50 mouse cellular contexts compared by ENCODE assay signal in the genomic region with DNA sequence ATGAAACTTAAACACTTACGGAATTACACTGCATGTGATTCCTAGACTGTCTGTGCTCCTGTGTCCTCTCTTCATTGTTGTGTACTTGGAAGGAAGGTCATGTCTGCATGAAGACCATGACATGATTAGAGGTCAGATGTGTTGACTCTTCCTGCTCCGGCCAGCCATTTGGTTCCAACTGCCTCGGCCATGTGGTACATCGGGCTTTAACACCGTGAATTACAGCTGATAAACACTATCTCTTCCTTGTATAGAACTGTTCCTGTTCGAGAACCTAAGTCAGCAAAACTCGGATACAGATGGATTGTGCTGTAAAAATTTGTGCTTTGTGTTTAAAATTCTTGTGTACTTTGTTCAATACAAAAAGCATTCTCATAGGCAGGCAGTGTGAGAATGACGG. TPM values are rescaled to one million over a fixed set of nuclear protein-coding genes. Genes with fewer than 3 reads are reported as not detected.
"Had no signal": no experiment of that assay in that cellular context is flagged by ENCODE, and none has a peak within 500 bp of the region (broad histone marks: within the 10 kb centered on the region; RNA-seq: fewer than 3 reads in every experiment).

No protein-coding gene starts in this region.

- H3K9ac ChIP-seq: heart, embryonic 12.5 days; heart, embryonic 13.5 days; heart, embryonic 15.5 days; hindbrain, embryonic 12.5 days; hindbrain, embryonic 13.5 days; hindbrain, embryonic 14.5 days; hindbrain, embryonic 15.5 days; kidney, embryonic 15.5 days had no signal

- H3K27ac ChIP-seq: heart, embryonic 10.5 days; heart, embryonic 13.5 days; heart, embryonic 15.5 days; hindbrain, embryonic 10.5 days; hindbrain, embryonic 12.5 days; hindbrain, embryonic 13.5 days; hindbrain, embryonic 14.5 days; hindbrain, embryonic 15.5 days; hindbrain, postnatal 0 days; kidney, embryonic 15.5 days; kidney, postnatal 0 days; left cerebral cortex, adult 2 months had no signal

- H3K4me3 ChIP-seq: heart, embryonic 10.5 days; heart, embryonic 12.5 days; heart, embryonic 13.5 days; heart, embryonic 15.5 days; hindbrain, embryonic 10.5 days; hindbrain, embryonic 12.5 days; hindbrain, embryonic 13.5 days; hindbrain, embryonic 15.5 days; kidney, embryonic 15.5 days; left cerebral cortex, adult 2 months had no signal

- H3K9me3 ChIP-seq: heart, embryonic 10.5 days; heart, embryonic 12.5 days; heart, embryonic 13.5 days; heart, embryonic 15.5 days; hindbrain, embryonic 10.5 days; hindbrain, embryonic 12.5 days; hindbrain, embryonic 13.5 days; hindbrain, embryonic 15.5 days; kidney, embryonic 15.5 days had no signal

- H3K4me2 ChIP-seq: heart, embryonic 11.5 days; heart, embryonic 12.5 days; heart, embryonic 13.5 days; heart, embryonic 15.5 days; hindbrain, embryonic 12.5 days; hindbrain, embryonic 13.5 days; hindbrain, embryonic 14.5 days; hindbrain, embryonic 15.5 days; kidney, embryonic 15.5 days had no signal

- ATAC-seq: hindbrain, embryonic 16.5 days; hindbrain, postnatal 0 days; inflammation-experienced regulatory T-cells, adult 6 months; intestine, embryonic 16.5 days had no signal

- DNase-seq: heart, postnatal 10 days; heart, postnatal 14 days; heart, postnatal 36 days; heart, postnatal 4 days; kidney, adult 11 months; kidney, adult 18-20 months; kidney, adult 2 months; kidney, adult 8-10 months; kidney, adult 9 months; kidney, postnatal 10 days; kidney, postnatal 14 days; kidney, postnatal 25 days; kidney, postnatal 36 days; kidney, postnatal 4 days; layer of hippocampus, adult 9-11 months; layer of hippocampus, postnatal 36 days had no signal

- H3K27me3 ChIP-seq: heart, embryonic 12.5 days; heart, embryonic 13.5 days; heart, embryonic 15.5 days; hindbrain, embryonic 12.5 days; hindbrain, embryonic 13.5 days; hindbrain, embryonic 15.5 days; kidney, embryonic 15.5 days had no signal

- H3K4me1 ChIP-seq: heart, embryonic 10.5 days; heart, embryonic 12.5 days; heart, embryonic 13.5 days; heart, embryonic 15.5 days; hindbrain, embryonic 12.5 days; hindbrain, embryonic 13.5 days; hindbrain, embryonic 15.5 days; kidney, embryonic 15.5 days had no signal

RNA-seq across cellular contexts. Expression of gene Ldlrad2, which starts 48.5 kb away (rescaled TPM):
- total RNA-seq: heart, adult 8-10 months; heart, postnatal 10 days; heart, postnatal 14 days; heart, postnatal 25 days; heart, postnatal 36 days; heart, postnatal 4 days; hematopoietic stem cell, adult 5-6 weeks; hindbrain, postnatal 0 days; layer of hippocampus, adult 18-20 months; layer of hippocampus, adult 8-10 months; layer of hippocampus, postnatal 10 days; layer of hippocampus, postnatal 14 days; layer of hippocampus, postnatal 25 days; layer of hippocampus, postnatal 36 days; left cerebral cortex, adult 18-20 months; left cerebral cortex, adult 2 months; left cerebral cortex, adult 8-10 months had no signal
- polyA plus RNA-seq: heart, embryonic 10.5 days; heart, embryonic 11.5 days; heart, embryonic 12.5 days; heart, embryonic 13.5 days; heart, embryonic 14.5 days; heart, embryonic 16.5 days; heart, postnatal 0 days; hindbrain, embryonic 12.5 days; hindbrain, embryonic 14.5 days; inflammation-experienced regulatory T-cells, adult 6 months; intestine, embryonic 14.5 days; intestine, embryonic 16.5 days; kidney, adult 2 months; kidney, embryonic 14.5 days; kidney, embryonic 15.5 days; kidney, embryonic 16.5 days; kidney, postnatal 0 days; large intestine, adult 2 months had no signal
